Mouse (Mus musculus): ENCODE measurements at regions not wholly inside any gene's neighbourhood (a gene's known extent, or its start where the extent isn't known, plus 50 kb on each side); places are given as distances from the start of the nearest gene placed in this dataset.

GRCm38 (mm10) chr13:57146708-57147107 is 250.9 kb upstream of the Trpc7 start:
- Histone ChIP-seq H3K27me3 (ENCODE audit: control insufficient read depth, insufficient read depth, insufficient read length) (no peaks in the 10 kb centered on the region), H3K79me2 (ENCODE audit: control insufficient read depth, insufficient read depth) (no peaks in the 10 kb centered on the region), H3K4me3 (no peak overlapping the region), H3ac (ENCODE audit: control insufficient read depth, insufficient read length) (no peak overlapping the region), H3K36me3 (ENCODE audit: control insufficient read depth, insufficient read depth) (no peaks in the 10 kb centered on the region), H3K4me2 (ENCODE audit: low read depth) (no peak overlapping the region)
- TF ChIP-seq TCF12 (IDR thresholded peaks at IDR 0.05; ENCODE audit: insufficient read depth, poor library complexity, severe bottlenecking) (no peak), MYOG (IDR thresholded peaks at IDR 0.05; ENCODE audit: control insufficient read depth in 1 of 3, insufficient read depth in 1 of 3, insufficient read length in 2 of 3, low read depth in 2 of 3) (no peak), POLR2AphosphoS2 (IDR thresholded peaks at IDR 0.05; ENCODE audit: insufficient read length, low read depth) (no peak)

- no peaks in the 10 kb centered on the region for H3K27me3 ChIP-seq (ENCODE audit: control insufficient read depth, insufficient read depth, insufficient read length)
- no peaks in the 10 kb centered on the region for H3K79me2 ChIP-seq (ENCODE audit: control insufficient read depth, insufficient read depth)
- TF ChIP-seq MAX (IDR thresholded peaks at IDR 0.05; ENCODE audit: low read depth) = no peak
- TF ChIP-seq POLR2A (IDR thresholded peaks at IDR 0.05; ENCODE audit: insufficient read length, low read depth) = no peak
- TF ChIP-seq SRF (IDR thresholded peaks at IDR 0.05; ENCODE audit: control insufficient read depth, insufficient read length, low read depth) = no peak
- no peak for TF ChIP-seq TCF12 (IDR thresholded peaks at IDR 0.05; ENCODE audit: insufficient read depth, poor library complexity, severe bottlenecking)
- TF ChIP-seq TCF3 (IDR thresholded peaks at IDR 0.05; ENCODE audit: insufficient read length, low read depth) = no peak
- TF ChIP-seq POLR2AphosphoS2 (IDR thresholded peaks at IDR 0.05; ENCODE audit: insufficient read length, low read depth) = no peak
- TF ChIP-seq REST (IDR thresholded peaks at IDR 0.05; ENCODE audit: insufficient read depth, insufficient read length) = no peak
- no peak for TF ChIP-seq USF1 (IDR thresholded peaks at IDR 0.05; ENCODE audit: low read depth)
- no peak for TF ChIP-seq CEBPB (IDR thresholded peaks at IDR 0.05; ENCODE audit: insufficient read depth, poor library complexity, severe bottlenecking)
- no peak for TF ChIP-seq MYOD1 (IDR thresholded peaks at IDR 0.05; ENCODE audit: control insufficient read depth in 1 of 3, insufficient read length in 2 of 3, low read depth in 2 of 3)
- TF ChIP-seq MYOG (IDR thresholded peaks at IDR 0.05; ENCODE audit: control insufficient read depth in 1 of 3, insufficient read depth in 1 of 3, insufficient read length in 2 of 3, low read depth in 2 of 3) = no peak
- no peak for TF ChIP-seq E2F4 (IDR thresholded peaks at IDR 0.05; ENCODE audit: insufficient read depth)
- H3ac ChIP-seq (ENCODE audit: control insufficient read depth, insufficient read length) = no peak overlapping the region
- H3K36me3 ChIP-seq (ENCODE audit: control insufficient read depth, insufficient read depth) = no peaks in the 10 kb centered on the region
- H3K4me3 ChIP-seq = no peak overlapping the region
- H3K4me2 ChIP-seq (ENCODE audit: low read depth) = no peak overlapping the region
These were observed 250.0 kb upstream of the Trpc7 start for GRCm38 (mm10) chr13:57145782-57146181.

- H3K79me2 ChIP-seq (ENCODE audit: control insufficient read depth, insufficient read depth) = no peaks in the 10 kb centered on the region
- H3K4me2 ChIP-seq (ENCODE audit: low read depth) = no peak overlapping the region
- no peak overlapping the region for H3K4me3 ChIP-seq
- TF ChIP-seq TCF3 (IDR thresholded peaks at IDR 0.05; ENCODE audit: insufficient read length, low read depth) = no peak
- no peak for TF ChIP-seq E2F4 (IDR thresholded peaks at IDR 0.05; ENCODE audit: insufficient read depth)
- no peak for TF ChIP-seq CEBPB (IDR thresholded peaks at IDR 0.05; ENCODE audit: insufficient read depth, poor library complexity, severe bottlenecking)
- no peak for TF ChIP-seq POLR2AphosphoS2 (IDR thresholded peaks at IDR 0.05; ENCODE audit: insufficient read length, low read depth)
- TF ChIP-seq TCF12 (IDR thresholded peaks at IDR 0.05; ENCODE audit: insufficient read depth, poor library complexity, severe bottlenecking) = no peak
- no peak for TF ChIP-seq POLR2A (IDR thresholded peaks at IDR 0.05; ENCODE audit: insufficient read length, low read depth)
- TF ChIP-seq USF1 (IDR thresholded peaks at IDR 0.05; ENCODE audit: low read depth) = no peak
- no peak for TF ChIP-seq MAX (IDR thresholded peaks at IDR 0.05; ENCODE audit: low read depth)
- no peak for TF ChIP-seq MYOG (IDR thresholded peaks at IDR 0.05; ENCODE audit: control insufficient read depth in 1 of 3, insufficient read depth in 1 of 3, insufficient read length in 2 of 3, low read depth in 2 of 3)
- TF ChIP-seq REST (IDR thresholded peaks at IDR 0.05; ENCODE audit: insufficient read depth, insufficient read length) = no peak
- no peak for TF ChIP-seq MYOD1 (IDR thresholded peaks at IDR 0.05; ENCODE audit: control insufficient read depth in 1 of 3, insufficient read length in 2 of 3, low read depth in 2 of 3)
- no peaks in the 10 kb centered on the region for H3K36me3 ChIP-seq (ENCODE audit: control insufficient read depth, insufficient read depth)
- H3K27me3 ChIP-seq (ENCODE audit: control insufficient read depth, insufficient read depth, insufficient read length) = no peaks in the 10 kb centered on the region
- H3ac ChIP-seq (ENCODE audit: control insufficient read depth, insufficient read length) = no peak overlapping the region
These were observed 247.1 kb upstream of the Trpc7 start for GRCm38 (mm10) chr13:57142851-57143250.

GRCm38 (mm10) chr13:57142441-57142840 is 246.6 kb upstream of the Trpc7 start:
- no peak for TF ChIP-seq POLR2A (IDR thresholded peaks at IDR 0.05; ENCODE audit: insufficient read length, low read depth)
- TF ChIP-seq E2F4 (IDR thresholded peaks at IDR 0.05; ENCODE audit: insufficient read depth) = no peak
- no peak for TF ChIP-seq CEBPB (IDR thresholded peaks at IDR 0.05; ENCODE audit: insufficient read depth, poor library complexity, severe bottlenecking)
- H3K36me3 ChIP-seq (ENCODE audit: control insufficient read depth, insufficient read depth) = no peaks in the 10 kb centered on the region
- no peak overlapping the region for H3K4me2 ChIP-seq (ENCODE audit: low read depth)
- H3K79me2 ChIP-seq (ENCODE audit: control insufficient read depth, insufficient read depth) = no peaks in the 10 kb centered on the region
- no peak overlapping the region for H3ac ChIP-seq (ENCODE audit: control insufficient read depth, insufficient read length)
- no peak overlapping the region for H3K4me3 ChIP-seq
- H3K27me3 ChIP-seq (ENCODE audit: control insufficient read depth, insufficient read depth, insufficient read length) = no peaks in the 10 kb centered on the region

GRCm38 (mm10) chr13:57115936-57116335 is 220.1 kb upstream of the Trpc7 start:
- no peaks in the 10 kb centered on the region for H3K27me3 ChIP-seq (ENCODE audit: control insufficient read depth, insufficient read depth, insufficient read length)
- no peak overlapping the region for H3ac ChIP-seq (ENCODE audit: control insufficient read depth, insufficient read length)
- H3K36me3 ChIP-seq (ENCODE audit: control insufficient read depth, insufficient read depth) = no peaks in the 10 kb centered on the region
- H3K4me3 ChIP-seq = no peak overlapping the region
- H3K79me2 ChIP-seq (ENCODE audit: control insufficient read depth, insufficient read depth) = no peaks in the 10 kb centered on the region
- no peak overlapping the region for H3K4me2 ChIP-seq (ENCODE audit: low read depth)
- TF ChIP-seq TCF3 (IDR thresholded peaks at IDR 0.05; ENCODE audit: insufficient read length, low read depth) (no peak), POLR2AphosphoS2 (IDR thresholded peaks at IDR 0.05; ENCODE audit: insufficient read length, low read depth) (no peak), MYOG (IDR thresholded peaks at IDR 0.05; ENCODE audit: control insufficient read depth in 1 of 3, insufficient read depth in 1 of 3, insufficient read length in 2 of 3, low read depth in 2 of 3) (no peak), MAX (IDR thresholded peaks at IDR 0.05; ENCODE audit: low read depth) (no peak), MYOD1 (IDR thresholded peaks at IDR 0.05; ENCODE audit: control insufficient read depth in 1 of 3, insufficient read length in 2 of 3, low read depth in 2 of 3) (no peak), REST (IDR thresholded peaks at IDR 0.05; ENCODE audit: insufficient read depth, insufficient read length) (no peak), CEBPB (IDR thresholded peaks at IDR 0.05; ENCODE audit: insufficient read depth, poor library complexity, severe bottlenecking) (no peak)
